Mouse (Mus musculus): ENCODE data around the gene Las1l.
"Not testable (repeated sequence)": the region's sequence is repeated elsewhere in the genome, so short reads cannot be mapped to it uniquely, and the experiment has no call there.

The Las1l gene

DNA sequence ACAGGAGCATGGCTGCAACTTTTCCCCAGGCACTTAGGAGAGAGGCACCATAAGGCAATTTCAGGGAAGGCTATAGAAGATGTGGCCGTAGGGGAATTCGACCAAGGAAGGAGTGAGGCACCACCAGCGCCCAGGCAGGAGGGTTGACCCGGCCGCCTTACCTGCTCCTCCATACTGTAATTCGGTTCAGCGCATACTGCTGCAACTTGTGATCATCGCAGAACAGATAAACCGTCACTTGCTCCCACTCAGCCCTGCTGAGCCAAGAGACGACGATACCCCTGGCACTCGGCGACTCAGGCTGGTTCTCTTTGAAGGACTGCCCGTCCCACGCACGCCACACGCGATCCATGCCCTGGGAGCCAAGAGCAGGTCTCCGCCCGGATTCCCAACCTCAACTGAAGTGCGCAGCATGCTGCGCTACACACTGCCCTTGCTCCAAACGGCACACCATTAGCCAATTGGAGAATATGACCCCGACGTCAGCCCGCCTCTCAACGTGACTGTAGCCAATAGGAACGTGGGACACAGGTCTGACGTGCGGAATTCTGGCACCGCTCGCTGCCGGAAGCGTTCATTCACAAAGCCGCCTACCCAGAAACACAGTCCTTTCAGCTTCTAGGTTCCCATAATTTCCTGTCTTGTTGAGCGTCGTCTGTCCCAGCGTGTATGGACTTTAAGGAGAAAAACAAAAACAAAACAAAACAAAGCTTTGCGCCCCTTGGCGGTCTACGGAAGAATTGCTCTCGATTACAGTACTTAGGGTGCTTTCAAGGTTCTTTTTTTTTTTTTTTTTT is at the start of gene Las1l:
TSS of gene Las1l (minus strand) at position 466 of the 797 bp plus-strand sequence.
- peak; percentile 84 for DNase-seq (ENCODE audit: low spot score)

- DNase-seq (ENCODE audit: low spot score) = peak; percentile 39
Observed at GRCm38 (mm10) chrX:96006395-96006794, 49.6 kb upstream of the Las1l start.

- DNase-seq (ENCODE audit: low spot score) = peak; percentile 45
Observed at GRCm38 (mm10) chrX:95999601-96000000, 42.8 kb upstream of the Las1l start.

GRCm38 (mm10) chrX:95993206-95993605 is 36.4 kb upstream of the Las1l start:
- DNase-seq (ENCODE audit: low spot score) = no peak

- DNase-seq (ENCODE audit: low spot score) = no peak
Observed at GRCm38 (mm10) chrX:95969936-95970335, 13.2 kb upstream of the Las1l start.

DNA sequence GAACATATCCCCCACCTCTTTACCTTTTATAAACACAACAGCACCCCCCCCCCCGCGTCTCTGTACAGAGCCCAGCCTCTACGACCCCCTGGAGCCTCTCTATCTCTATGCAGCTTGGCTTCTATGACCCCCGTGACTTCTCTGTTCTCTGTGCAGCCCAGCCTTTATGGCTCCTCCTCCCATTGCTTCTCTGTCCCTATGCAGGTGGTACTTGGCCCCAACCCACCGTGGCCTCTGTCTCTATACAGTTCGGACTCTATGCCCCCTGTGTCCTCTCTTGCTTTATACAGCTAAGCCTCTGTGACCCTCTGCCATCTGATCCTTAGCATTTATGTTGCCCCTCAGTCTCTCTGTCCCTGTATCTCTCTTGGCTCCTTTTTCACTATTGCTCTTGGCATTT is 12.4 kb upstream of the Las1l start:
- no peak for DNase-seq (ENCODE audit: low spot score)

GRCm38 (mm10) chrX:95968594-95968965 is 11.8 kb upstream of the Las1l start:
- DNase-seq (ENCODE audit: low spot score) = peak; percentile 88

GRCm38 (mm10) chrX:95967847-95968593 is 11.3 kb upstream of the Las1l start:
- DNase-seq (ENCODE audit: low spot score) = peak; percentile 80

DNA sequence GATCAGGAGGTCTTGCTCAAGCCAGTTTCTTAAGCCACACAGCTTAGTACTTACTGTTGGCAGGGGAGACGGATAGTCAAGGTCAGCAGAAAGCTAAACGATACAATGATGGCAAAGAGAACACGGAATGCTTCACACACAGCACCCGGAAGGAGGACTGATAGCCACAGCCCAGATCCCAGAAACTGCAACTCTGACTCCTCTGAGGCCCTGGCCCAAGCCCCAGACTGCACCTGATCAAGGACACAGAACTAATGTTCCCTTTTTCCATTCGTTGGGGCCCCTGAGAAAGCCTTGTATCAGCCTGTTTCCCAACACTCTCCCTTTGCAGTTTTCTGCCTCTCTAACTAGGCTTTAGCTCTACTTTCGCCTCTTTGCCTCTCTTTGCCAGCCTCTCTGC is 8.3 kb upstream of the Las1l start:
- DNase-seq (ENCODE audit: low spot score) = no peak

DNA sequence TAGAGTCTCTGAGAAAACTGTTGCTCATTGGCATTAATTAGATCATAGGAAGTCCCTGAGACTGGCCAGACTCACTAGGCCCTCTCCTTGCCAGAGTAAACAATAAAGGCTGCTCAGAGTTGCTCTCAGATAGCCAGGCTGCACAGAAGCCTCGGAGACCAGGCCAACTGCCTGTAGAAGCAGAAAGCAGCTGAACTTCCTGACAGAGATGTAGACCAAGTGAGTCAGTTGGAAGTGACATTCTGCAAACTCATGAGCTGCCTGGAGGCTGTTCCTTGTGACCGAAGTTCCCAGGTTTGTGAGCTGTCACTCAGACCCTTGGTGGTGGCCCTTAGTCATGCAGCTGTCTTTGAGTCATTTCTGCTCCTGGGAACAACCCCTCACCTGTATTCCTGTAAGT is 6.6 kb upstream of the Las1l start:
- DNase-seq (ENCODE audit: low spot score) = no peak

GRCm38 (mm10) chrX:95957461-95957860 is 699 bp upstream of the Las1l start:
- DNase-seq (ENCODE audit: low spot score) = not testable (repeated sequence)

GRCm38 (mm10) chrX:95950776-95951175 is 6.0 kb downstream of the Las1l start:
- DNase-seq (ENCODE audit: low spot score) = no peak

GRCm38 (mm10) chrX:95948135-95948534 is 8.6 kb downstream of the Las1l start:
- no peak for DNase-seq (ENCODE audit: low spot score)

DNA sequence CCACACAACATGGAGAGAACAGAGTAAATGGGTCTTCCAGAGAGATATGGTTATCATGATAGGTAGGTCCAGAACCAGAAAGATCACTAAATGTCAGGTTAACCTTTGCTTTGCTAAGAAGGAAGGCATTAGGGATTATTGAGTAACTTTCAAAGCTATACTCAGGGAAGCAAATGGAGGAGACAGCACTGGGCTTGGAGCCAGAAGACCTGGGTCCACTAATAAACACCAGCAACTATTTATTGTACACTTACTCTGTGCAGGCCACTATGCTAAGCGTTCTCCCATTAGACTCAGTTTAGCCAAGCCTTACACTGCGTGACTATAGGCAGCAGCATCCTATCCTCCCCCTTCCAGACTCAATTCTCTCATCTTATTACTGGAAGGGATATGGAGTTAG is 11.3 kb downstream of the Las1l start:
- no peak for DNase-seq (ENCODE audit: low spot score)

DNA sequence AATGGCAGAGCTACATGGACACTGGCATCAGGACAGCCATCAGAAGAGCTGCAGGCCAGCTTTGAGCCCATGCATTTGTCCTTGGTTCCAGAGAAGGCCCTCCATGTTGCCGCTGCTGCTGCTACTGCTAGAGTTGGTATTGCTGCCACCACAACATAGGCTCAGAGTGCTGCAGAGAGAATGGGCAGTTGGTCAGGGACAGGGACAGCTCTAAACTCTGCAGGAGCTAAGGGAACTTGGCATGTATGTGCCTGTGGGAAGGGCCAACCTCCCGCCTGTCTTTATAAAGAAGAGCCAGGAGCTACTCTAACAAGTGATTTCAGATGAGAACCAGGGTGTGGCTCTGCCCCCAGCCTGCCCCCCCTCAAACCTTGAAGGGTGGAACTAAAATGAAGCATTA is 21.3 kb downstream of the Las1l start:
- no peak for DNase-seq (ENCODE audit: low spot score)

- no peak for DNase-seq (ENCODE audit: low spot score)
Observed at GRCm38 (mm10) chrX:95902716-95903115, 54.0 kb downstream of the Las1l start.
